Mouse (Mus musculus) heart, adult 2 months (tissue): Measurements from ENCODE around the gene Gm572.

Experiments
- CTCF ChIP-seq: fragments of 200-600 bp; IDR thresholded peaks from 2 replicates; pipeline ENCODE4 v1.8.1; 2022; ENCODE audit warnings: antibody characterized with exemption, mild to moderate bottlenecking, moderate library complexity
- EP300 ChIP-seq: fragments of 200-500 bp; IDR thresholded peaks from 2 replicates; pipeline ENCODE4 v1.6.1; 2011; ENCODE audit warnings: low read depth, low read length, control low read depth; ENCODE audit not compliant: insufficient read depth
- POLR2A ChIP-seq: fragments of 200-500 bp; IDR thresholded peaks from 2 replicates; pipeline ENCODE4 v1.6.1; 2011; ENCODE audit warnings: mild to moderate bottlenecking, low read depth, low read length, control low read depth; ENCODE audit not compliant: insufficient read depth

- TF ChIP-seq CTCF (no peak), POLR2A (no peak), EP300 (no peak)
These were observed 28.3 kb downstream of the Gm572 start for GRCm38 (mm10) chr4:148671230-148671947.
